Mouse (Mus musculus) liver, adult 2 months (tissue): ENCODE measurements around the gene Mgat4a. TPM values are rescaled to one million over a fixed set of nuclear protein-coding genes. Genes with fewer than 3 reads are reported as not detected.

Source experiments
- DNase-seq: peaks from one replicate; pipeline ENCODE4 v3.0.0-alpha.2; 2011; ENCODE audit warnings: low read depth, low spot score; ENCODE audit errors: extremely low read depth
- H3K27ac ChIP-seq: fragments of 200-500 bp; replicated peaks from 2 replicates; pipeline ENCODE4 v1.5.1; 2012; ENCODE audit warnings: low read depth, mild to moderate bottlenecking, control low read depth, inconsistent platforms, low read length; ENCODE audit not compliant: insufficient read depth
- H3K27me3 ChIP-seq: fragments of 200-500 bp; 2 replicates; pipeline ENCODE4 v1.6.1; 2012; ENCODE audit warnings: mild to moderate bottlenecking, moderate library complexity, low read length, inconsistent platforms; ENCODE audit not compliant: control insufficient read depth, insufficient read depth
- H3K36me3 ChIP-seq: fragments of 200-500 bp; 2 replicates; pipeline ENCODE4 v1.6.1; 2012; ENCODE audit warnings: low read length, inconsistent platforms; ENCODE audit not compliant: control insufficient read depth, insufficient read depth
- H3K4me1 ChIP-seq: fragments of 200-500 bp; 2 replicates; pipeline ENCODE4 v1.6.1; 2011; ENCODE audit warnings: low read length; ENCODE audit not compliant: control insufficient read depth, insufficient read depth
- H3K4me3 ChIP-seq: fragments of 200-500 bp; 2 replicates; pipeline ENCODE4 v1.5.1; 2011; ENCODE audit warnings: low read depth, mild to moderate bottlenecking, control low read depth, low read length, moderate library complexity; ENCODE audit not compliant: insufficient read depth
- H3K79me2 ChIP-seq: fragments of 200-500 bp; 2 replicates; pipeline ENCODE4 v1.6.1; 2012; ENCODE audit warnings: inconsistent platforms, mild to moderate bottlenecking, low read length, moderate library complexity; ENCODE audit not compliant: control insufficient read depth, insufficient read depth
- H3K9ac ChIP-seq: fragments of 200-500 bp; 2 replicates; pipeline ENCODE4 v1.6.1; 2012; ENCODE audit warnings: low read depth, mild to moderate bottlenecking, control low read depth, inconsistent platforms, low read length
- CTCF ChIP-seq: fragments of 200-500 bp; IDR thresholded peaks from 2 replicates; pipeline ENCODE4 v1.5.1; 2011; ENCODE audit warnings: low read depth, low read length, control low read depth
- POLR2A ChIP-seq: fragments of 200-500 bp; IDR thresholded peaks from 2 replicates; pipeline ENCODE4 v1.6.1; 2011; ENCODE audit warnings: low read length, control low read depth; ENCODE audit not compliant: insufficient read depth; ENCODE audit errors: extremely low read depth
- WGBS: fragments of 180-500 bp; shearing (Covaris S2); methylation state at CpG from one replicate; pipeline ENCODE4 v1.1.7; 2018; 5-methylcytosine and 5-hydroxymethylcytosine counted together
- polyA plus RNA-seq: library from polyadenylated mRNA; depleted of rRNA; stranded (reverse); fragments of >200 nt; gene quantifications from 2 replicates; pipeline ENCODE4 v1.2.3, GENCODE M21; 2012
- total RNA-seq: library from RNA; depleted of rRNA; stranded (reverse); fragments of >200 nt; gene quantifications from 2 replicates; pipeline ENCODE4 v1.2.3, GENCODE M21; 2014

The Mgat4a gene
- total and polyA plus RNA-seq, 2 experiments: 0.21 to 1.5 TPM

GRCm38 (mm10) chr1:37572528-37573272 lies 31.9 kb upstream of the Mgat4a start:
- Histone ChIP-seq H3K4me3 (no peak overlapping the region), H3K9ac (no peak overlapping the region), H3K27me3 (no peaks in the 10 kb centered on the region), H3K36me3 (no peaks in the 10 kb centered on the region), H3K79me2 (no peaks in the 10 kb centered on the region), H3K4me1 (peaks cover 3% of the 10 kb centered on the region; the same call in 1 of the 2 replicates), H3K27ac (no peak overlapping the region)
- TF ChIP-seq POLR2A: no peak
- no peak for TF ChIP-seq CTCF
- no peak for DNase-seq
- WGBS: 75% methylated on average over 10 of the region's 10 CpGs

- H3K4me1 ChIP-seq: peaks cover 3% of the 10 kb centered on the region; the same call in 1 of the 2 replicates
- H3K4me3 ChIP-seq: no peak overlapping the region
- 27% methylated on average over 1 of the region's 1 CpGs for WGBS
- TF ChIP-seq CTCF (no peak), POLR2A (no peak)
- no peaks in the 10 kb centered on the region for H3K27me3 ChIP-seq
- no peak overlapping the region for H3K27ac ChIP-seq
- DNase-seq: peak; percentile 83
- no peaks in the 10 kb centered on the region for H3K79me2 ChIP-seq
- no peaks in the 10 kb centered on the region for H3K36me3 ChIP-seq
- H3K9ac ChIP-seq: no peak overlapping the region
Observed at GRCm38 (mm10) chr1:37568379-37568778, 27.6 kb upstream of the Mgat4a start.

- Histone ChIP-seq H3K79me2 (no peaks in the 10 kb centered on the region), H3K9ac (no peak overlapping the region), H3K27ac (no peak overlapping the region), H3K4me1 (peaks cover 3% of the 10 kb centered on the region; the same call in 1 of the 2 replicates), H3K36me3 (no peaks in the 10 kb centered on the region), H3K27me3 (no peaks in the 10 kb centered on the region), H3K4me3 (no peak overlapping the region)
- TF ChIP-seq POLR2A (no peak), CTCF (no peak)
- WGBS: 82% methylated on average over 4 of the region's 4 CpGs
- DNase-seq: no peak
Observed at GRCm38 (mm10) chr1:37566754-37567153, 25.9 kb upstream of the Mgat4a start.

GRCm38 (mm10) chr1:37566344-37566743 lies 25.5 kb upstream of the Mgat4a start:
- no peak overlapping the region for H3K9ac ChIP-seq
- WGBS: 86% methylated on average over 2 of the region's 2 CpGs
- no peak overlapping the region for H3K4me3 ChIP-seq
- no peak overlapping the region for H3K27ac ChIP-seq
- H3K4me1 ChIP-seq: peaks cover 3% of the 10 kb centered on the region; the same call in 1 of the 2 replicates
- no peaks in the 10 kb centered on the region for H3K27me3 ChIP-seq
- no peak for DNase-seq
- H3K79me2 ChIP-seq: no peaks in the 10 kb centered on the region
- H3K36me3 ChIP-seq: no peaks in the 10 kb centered on the region
- no peak for TF ChIP-seq CTCF
- TF ChIP-seq POLR2A: no peak

- no peak for DNase-seq
- 71% methylated on average over 6 of the region's 6 CpGs for WGBS
- TF ChIP-seq CTCF: no peak
- no peak for TF ChIP-seq POLR2A
- Histone ChIP-seq H3K27ac (no peak overlapping the region), H3K4me1 (peaks cover 3% of the 10 kb centered on the region; the same call in 1 of the 2 replicates), H3K79me2 (no peaks in the 10 kb centered on the region), H3K4me3 (no peak overlapping the region), H3K36me3 (no peaks in the 10 kb centered on the region), H3K27me3 (no peaks in the 10 kb centered on the region), H3K9ac (no peak overlapping the region)
Observed at GRCm38 (mm10) chr1:37565396-37565795, 24.6 kb upstream of the Mgat4a start.

- DNase-seq: peak; percentile 33
- no peak overlapping the region for H3K27ac ChIP-seq
- no peaks in the 10 kb centered on the region for H3K4me1 ChIP-seq
- no peak overlapping the region for H3K4me3 ChIP-seq
- H3K36me3 ChIP-seq: no peaks in the 10 kb centered on the region
- H3K9ac ChIP-seq: no peak overlapping the region
- TF ChIP-seq CTCF (no peak), POLR2A (no peak)
- no peaks in the 10 kb centered on the region for H3K79me2 ChIP-seq
- H3K27me3 ChIP-seq: no peaks in the 10 kb centered on the region
- 71% methylated on average over 3 of the region's 3 CpGs for WGBS
Observed at GRCm38 (mm10) chr1:37561955-37562354, 21.1 kb upstream of the Mgat4a start.
